Mouse (Mus musculus): ENCODE measurements at regions not wholly inside any gene's neighbourhood (a gene's known extent, or its start where the extent isn't known, plus 50 kb on each side); places are given as distances from the start of the nearest gene placed in this dataset.

GRCm38 (mm10) chr4:82167396-82167795 is 538.2 kb downstream of the Nfib start:
- 62% methylated on average over 5 of the region's 5 CpGs for WGBS
- Histone ChIP-seq H3K4me3 (ENCODE audit: insufficient read depth, low read depth, low read length) (no peak overlapping the region), H3K27ac (ENCODE audit: insufficient read depth, low read depth, low read length) (no peak overlapping the region), H3K4me1 (ENCODE audit: control insufficient read depth, insufficient read depth, low read length) (no peaks in the 10 kb centered on the region)
- TF ChIP-seq POLR2A (IDR thresholded peaks at IDR 0.05; ENCODE audit: insufficient read depth, low read depth, low read length): no peak
- no peak for TF ChIP-seq CTCF (IDR thresholded peaks at IDR 0.05; ENCODE audit: insufficient read depth, low read depth, low read length)

DNA sequence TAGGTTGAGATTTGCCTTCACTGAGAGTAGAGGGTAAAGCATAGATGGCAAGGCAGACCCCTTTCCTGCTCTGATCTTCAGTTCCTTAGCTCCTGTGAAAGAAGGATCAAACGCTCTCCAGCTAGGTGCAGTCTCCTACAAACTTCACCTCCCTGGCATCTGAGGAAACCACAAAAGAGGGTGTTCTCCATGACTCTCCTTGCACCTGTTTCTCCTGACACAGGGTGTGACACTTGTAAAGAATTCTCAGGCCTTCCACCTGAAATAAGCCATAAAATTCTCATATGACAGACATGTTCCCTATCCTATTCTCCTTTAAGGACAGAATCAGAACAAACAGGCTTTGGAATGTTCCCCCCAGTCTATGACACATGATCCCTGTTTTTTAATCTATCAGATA is 538.7 kb downstream of the Nfib start:
- H3K4me1 ChIP-seq (ENCODE audit: control insufficient read depth, insufficient read depth, low read length): no peaks in the 10 kb centered on the region
- no peak overlapping the region for H3K27ac ChIP-seq (ENCODE audit: insufficient read depth, low read depth, low read length)
- WGBS: 100% methylated on average over 1 of the region's 1 CpGs
- TF ChIP-seq CTCF (IDR thresholded peaks at IDR 0.05; ENCODE audit: insufficient read depth, low read depth, low read length) (no peak), POLR2A (IDR thresholded peaks at IDR 0.05; ENCODE audit: insufficient read depth, low read depth, low read length) (no peak)
- no peak overlapping the region for H3K4me3 ChIP-seq (ENCODE audit: insufficient read depth, low read depth, low read length)

GRCm38 (mm10) chr4:82166087-82166486 is 539.5 kb downstream of the Nfib start:
- Histone ChIP-seq H3K4me3 (ENCODE audit: insufficient read depth, low read depth, low read length) (no peak overlapping the region), H3K4me1 (ENCODE audit: control insufficient read depth, insufficient read depth, low read length) (no peaks in the 10 kb centered on the region), H3K27ac (ENCODE audit: insufficient read depth, low read depth, low read length) (no peak overlapping the region)
- no peak for TF ChIP-seq CTCF (IDR thresholded peaks at IDR 0.05; ENCODE audit: insufficient read depth, low read depth, low read length)
- WGBS: 90% methylated on average over 6 of the region's 6 CpGs

DNA sequence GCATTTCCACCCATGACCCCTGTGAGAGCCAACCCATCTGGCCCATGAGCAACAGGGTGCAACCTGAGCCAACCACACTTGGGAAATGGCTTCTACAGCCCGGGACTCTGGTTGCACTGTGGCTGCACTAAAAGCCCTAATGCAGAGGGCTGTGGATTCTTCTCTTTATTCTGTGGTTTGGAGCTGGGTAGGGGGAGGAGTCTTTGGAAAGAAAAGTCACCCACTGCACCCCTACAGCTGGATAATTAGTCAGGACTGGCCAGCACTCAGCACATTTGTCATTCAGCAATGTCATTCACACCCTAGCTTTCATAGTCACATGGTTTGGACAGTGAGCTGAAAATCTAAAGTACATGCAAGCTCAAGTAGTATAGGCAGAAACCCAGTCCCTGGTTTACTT is 541.5 kb downstream of the Nfib start:
- Histone ChIP-seq H3K27ac (ENCODE audit: insufficient read depth, low read depth, low read length) (no peak overlapping the region), H3K4me3 (ENCODE audit: insufficient read depth, low read depth, low read length) (no peak overlapping the region), H3K4me1 (ENCODE audit: control insufficient read depth, insufficient read depth, low read length) (no peaks in the 10 kb centered on the region)
- WGBS: 27% methylated on average over 1 of the region's 1 CpGs
- TF ChIP-seq POLR2A (IDR thresholded peaks at IDR 0.05; ENCODE audit: insufficient read depth, low read depth, low read length) (no peak), CTCF (IDR thresholded peaks at IDR 0.05; ENCODE audit: insufficient read depth, low read depth, low read length) (no peak)

- no peak overlapping the region for H3K27ac ChIP-seq (ENCODE audit: insufficient read depth, low read depth, low read length)
- 79% methylated on average over 2 of the region's 2 CpGs for WGBS
- H3K4me1 ChIP-seq (ENCODE audit: control insufficient read depth, insufficient read depth, low read length): no peaks in the 10 kb centered on the region
Observed at GRCm38 (mm10) chr4:82161818-82162217, 543.7 kb downstream of the Nfib start.

GRCm38 (mm10) chr4:82161232-82161631 is 544.3 kb downstream of the Nfib start:
- Histone ChIP-seq H3K4me1 (ENCODE audit: control insufficient read depth, insufficient read depth, low read length) (no peaks in the 10 kb centered on the region), H3K27ac (ENCODE audit: insufficient read depth, low read depth, low read length) (no peak overlapping the region), H3K4me3 (ENCODE audit: insufficient read depth, low read depth, low read length) (no peak overlapping the region)
- TF ChIP-seq POLR2A (IDR thresholded peaks at IDR 0.05; ENCODE audit: insufficient read depth, low read depth, low read length) (no peak), CTCF (IDR thresholded peaks at IDR 0.05; ENCODE audit: insufficient read depth, low read depth, low read length) (no peak)
- 75% methylated on average over 2 of the region's 2 CpGs for WGBS

More at GRCm38 (mm10) chr4:82161818-82162217, 543.7 kb downstream of the Nfib start:
- H3K4me3 ChIP-seq (ENCODE audit: insufficient read depth, low read depth, low read length): no peak overlapping the region
- TF ChIP-seq POLR2A (IDR thresholded peaks at IDR 0.05; ENCODE audit: insufficient read depth, low read depth, low read length) (no peak), CTCF (IDR thresholded peaks at IDR 0.05; ENCODE audit: insufficient read depth, low read depth, low read length) (no peak)

DNA sequence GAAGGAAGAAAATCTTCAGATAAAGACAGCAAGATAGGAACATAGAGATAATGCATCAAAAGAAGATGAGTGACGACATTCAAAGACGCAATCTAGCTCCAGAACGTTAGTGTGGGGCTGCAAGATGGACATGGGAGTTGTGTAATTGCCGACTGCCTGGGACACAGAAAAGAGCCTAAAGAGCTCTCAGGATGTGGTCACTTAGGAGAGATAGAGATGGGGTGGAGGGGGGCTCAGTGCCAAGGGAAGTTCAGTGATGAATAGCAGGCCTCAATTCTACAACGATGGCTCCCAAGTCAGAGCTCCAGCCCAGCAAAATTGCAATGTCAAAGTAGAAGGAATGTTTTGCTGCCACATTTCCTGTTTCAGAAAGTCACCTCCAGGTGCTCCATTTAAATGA is 545.3 kb downstream of the Nfib start:
- H3K27ac ChIP-seq (ENCODE audit: insufficient read depth, low read depth, low read length): no peak overlapping the region
- 82% methylated on average over 5 of the region's 5 CpGs for WGBS
- no peak overlapping the region for H3K4me3 ChIP-seq (ENCODE audit: insufficient read depth, low read depth, low read length)
- TF ChIP-seq CTCF (IDR thresholded peaks at IDR 0.05; ENCODE audit: insufficient read depth, low read depth, low read length) (no peak), POLR2A (IDR thresholded peaks at IDR 0.05; ENCODE audit: insufficient read depth, low read depth, low read length) (no peak)
- H3K4me1 ChIP-seq (ENCODE audit: control insufficient read depth, insufficient read depth, low read length): no peaks in the 10 kb centered on the region

DNA sequence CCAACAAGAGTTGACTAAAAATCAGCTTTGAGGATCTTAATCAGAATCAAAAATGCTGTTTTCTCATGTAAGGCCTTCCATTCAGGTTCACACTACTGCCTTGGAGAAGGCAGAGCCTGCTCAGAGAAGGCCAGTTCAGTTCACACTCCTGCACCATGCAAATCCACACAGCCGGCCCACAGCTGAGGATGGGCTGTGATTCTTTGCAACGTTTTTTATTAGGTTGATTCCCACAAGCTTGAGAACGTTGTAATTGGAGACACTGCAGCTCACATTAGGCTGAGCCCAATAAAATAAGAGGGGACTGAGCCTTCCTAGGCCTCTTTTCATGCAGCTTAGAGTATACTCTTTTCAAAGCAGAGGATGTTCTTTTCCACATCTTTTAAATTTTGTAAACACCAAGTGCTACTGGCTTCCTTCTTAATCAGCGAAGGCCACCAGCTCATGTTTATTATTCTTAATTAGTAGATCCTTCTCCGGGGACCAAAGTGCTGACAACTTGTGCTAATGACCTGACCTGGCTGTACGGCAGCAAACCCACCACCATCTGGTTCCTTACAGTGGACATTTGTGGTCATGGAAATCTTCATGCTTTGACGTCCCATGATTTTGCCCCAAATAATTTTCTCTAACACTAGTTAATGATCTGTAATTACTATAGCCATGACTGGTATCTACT is 549.8 kb downstream of the Nfib start:
- 53% methylated on average over 7 of the region's 7 CpGs for WGBS
- no peaks in the 10 kb centered on the region for H3K4me1 ChIP-seq (ENCODE audit: control insufficient read depth, insufficient read depth, low read length)
- H3K27ac ChIP-seq (ENCODE audit: insufficient read depth, low read depth, low read length): no peak overlapping the region
- TF ChIP-seq POLR2A (IDR thresholded peaks at IDR 0.05; ENCODE audit: insufficient read depth, low read depth, low read length) (no peak), CTCF (IDR thresholded peaks at IDR 0.05; ENCODE audit: insufficient read depth, low read depth, low read length) (no peak)
- no peak overlapping the region for H3K4me3 ChIP-seq (ENCODE audit: insufficient read depth, low read depth, low read length)

- TF ChIP-seq CTCF (IDR thresholded peaks at IDR 0.05; ENCODE audit: insufficient read depth, low read depth, low read length): no peak
- TF ChIP-seq POLR2A (IDR thresholded peaks at IDR 0.05; ENCODE audit: insufficient read depth, low read depth, low read length): no peak
- H3K27ac ChIP-seq (ENCODE audit: insufficient read depth, low read depth, low read length): no peak overlapping the region
- no peaks in the 10 kb centered on the region for H3K4me1 ChIP-seq (ENCODE audit: control insufficient read depth, insufficient read depth, low read length)
- WGBS: 56% methylated on average over 9 of the region's 9 CpGs
- no peak overlapping the region for H3K4me3 ChIP-seq (ENCODE audit: insufficient read depth, low read depth, low read length)
Observed at GRCm38 (mm10) chr4:82154021-82154555, 551.5 kb downstream of the Nfib start.

Measured in olfactory bulb, adult 2 months (tissue).